Comparison of ENCODE assay signal across 8 mouse cellular contexts in the genomic region with DNA sequence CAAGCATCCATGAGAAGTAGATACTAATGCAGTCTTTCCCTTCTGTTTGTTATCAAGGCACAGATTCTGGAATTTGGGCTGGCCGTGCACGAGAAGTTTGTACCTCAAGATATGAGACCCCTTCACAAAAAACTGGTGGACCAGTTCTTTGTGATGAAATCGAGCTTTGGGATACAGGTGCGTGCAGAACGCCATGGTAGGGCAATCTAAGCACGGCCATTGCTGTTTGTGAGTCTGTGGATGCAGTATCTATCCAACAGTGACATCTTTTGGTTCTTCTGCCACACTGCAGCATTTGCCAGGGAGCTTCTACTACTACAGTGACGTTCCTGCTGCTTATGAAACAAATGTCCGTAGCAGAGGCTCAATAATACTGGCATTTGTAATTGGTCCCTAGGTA.
DNase-seq lines count a peak whose midpoint lies in the region; ATAC-seq and TF ChIP-seq lines count a peak whose summit lies in the region.

No protein-coding gene starts in this region.

- peak; percentile 23; the same call in 1 of the 2 replicates for TF ChIP-seq CTCF in G1E (IDR thresholded peaks at IDR 0.05; ENCODE audit: low read depth, low read length)

- no peak overlapping the region for H3K4me2 ChIP-seq in kidney, embryonic 14.5 days (replicated peaks; ENCODE audit: low read depth, low read length)
- H3K4me2 ChIP-seq in midbrain, embryonic 13.5 days (replicated peaks) = no peak overlapping the region

- no peaks in the 10 kb centered on the region for H3K27me3 ChIP-seq in kidney, embryonic 14.5 days (ENCODE audit: control insufficient read depth, insufficient read depth, low read length)
- H3K27me3 ChIP-seq in G1E (ENCODE audit: insufficient read depth, low read length) = peaks cover 2% of the 10 kb centered on the region; the same call in 1 of the 2 replicates
- no peaks in the 10 kb centered on the region for H3K27me3 ChIP-seq in midbrain, embryonic 13.5 days

- ATAC-seq in kidney, embryonic 14.5 days (ENCODE audit: low FRiP score, low TSS enrichment) = no peak
- ATAC-seq in G1E (ENCODE audit: extremely low read depth, insufficient number of reproducible peaks, low FRiP score, poor library complexity, severe bottlenecking) = peak; percentile 31; the same call in 1 of the 2 replicates
- ATAC-seq in inflammation-experienced regulatory T-cells, adult 6 months = peak; percentile 60
- ATAC-seq in midbrain, embryonic 13.5 days = 0 out of 2 replicates have a peak, but pooled peaks have one; percentile 53

- DNase-seq in adrenal gland, adult 2 months = peak; percentile 13
- no peak for DNase-seq in adrenal gland, postnatal 25 days
- peak; percentile 33 for DNase-seq in kidney, adult 18-20 months
- DNase-seq in G1E (ENCODE audit: low spot score) = no peak
- no peak for DNase-seq in urinary bladder, postnatal 4 days (ENCODE audit: low spot score in 2 of 2)

- no peaks in the 10 kb centered on the region; the same call in 1 of the 2 replicates for H3K36me3 ChIP-seq in kidney, embryonic 14.5 days (ENCODE audit: control insufficient read depth, insufficient read depth, low read length)
- H3K36me3 ChIP-seq in G1E (replicated peaks) = no peaks in the 10 kb centered on the region
- peaks cover 55% of the 10 kb centered on the region for H3K36me3 ChIP-seq in midbrain, embryonic 13.5 days

- no peak overlapping the region for H3K4me3 ChIP-seq in kidney, embryonic 14.5 days (ENCODE audit: low read length)
- H3K4me3 ChIP-seq in G1E (ENCODE audit: low read depth, low read length) = no peak overlapping the region
- no peak overlapping the region for H3K4me3 ChIP-seq in midbrain, embryonic 13.5 days (replicated peaks)

- H3K9ac ChIP-seq in kidney, embryonic 14.5 days (ENCODE audit: low read depth, low read length) = no peak overlapping the region
- no peak overlapping the region for H3K9ac ChIP-seq in midbrain, embryonic 13.5 days (replicated peaks)

- H3K9me3 ChIP-seq in kidney, embryonic 14.5 days (ENCODE audit: control insufficient read depth, low read length) = no peaks in the 10 kb centered on the region
- H3K9me3 ChIP-seq in G1E (replicated peaks) = no peaks in the 10 kb centered on the region
- H3K9me3 ChIP-seq in midbrain, embryonic 13.5 days = no peaks in the 10 kb centered on the region

- 66% methylated on average over 8 of the region's 8 CpGs for WGBS in kidney, embryonic 14.5 days
- WGBS in midbrain, embryonic 13.5 days = 73% methylated on average over 8 of the region's 8 CpGs

- no peak overlapping the region for H3K27ac ChIP-seq in kidney, embryonic 14.5 days (ENCODE audit: low read depth, low read length)
- no peak overlapping the region for H3K27ac ChIP-seq in midbrain, embryonic 13.5 days

- H3K4me1 ChIP-seq in kidney, embryonic 14.5 days (ENCODE audit: control insufficient read depth, insufficient read depth, low read length) = no peaks in the 10 kb centered on the region
- no peaks in the 10 kb centered on the region for H3K4me1 ChIP-seq in G1E (ENCODE audit: insufficient read depth, low read depth, low read length)
- peaks cover 4% of the 10 kb centered on the region; the same call in 1 of the 2 replicates for H3K4me1 ChIP-seq in midbrain, embryonic 13.5 days (replicated peaks)

Comparison
In these comparisons a context has a peak if more than half of its experiments do, and no peak if none do; other contexts are left out.
1. DNase-seq: peak in adrenal gland, adult 2 months (single experiment) and kidney, adult 18-20 months (single experiment); none in adrenal gland, postnatal 25 days (single experiment), G1E (single experiment) and urinary bladder, postnatal 4 days (0 of 2).